ENCODE assay signal across 8 mouse cellular contexts in the genomic region with DNA sequence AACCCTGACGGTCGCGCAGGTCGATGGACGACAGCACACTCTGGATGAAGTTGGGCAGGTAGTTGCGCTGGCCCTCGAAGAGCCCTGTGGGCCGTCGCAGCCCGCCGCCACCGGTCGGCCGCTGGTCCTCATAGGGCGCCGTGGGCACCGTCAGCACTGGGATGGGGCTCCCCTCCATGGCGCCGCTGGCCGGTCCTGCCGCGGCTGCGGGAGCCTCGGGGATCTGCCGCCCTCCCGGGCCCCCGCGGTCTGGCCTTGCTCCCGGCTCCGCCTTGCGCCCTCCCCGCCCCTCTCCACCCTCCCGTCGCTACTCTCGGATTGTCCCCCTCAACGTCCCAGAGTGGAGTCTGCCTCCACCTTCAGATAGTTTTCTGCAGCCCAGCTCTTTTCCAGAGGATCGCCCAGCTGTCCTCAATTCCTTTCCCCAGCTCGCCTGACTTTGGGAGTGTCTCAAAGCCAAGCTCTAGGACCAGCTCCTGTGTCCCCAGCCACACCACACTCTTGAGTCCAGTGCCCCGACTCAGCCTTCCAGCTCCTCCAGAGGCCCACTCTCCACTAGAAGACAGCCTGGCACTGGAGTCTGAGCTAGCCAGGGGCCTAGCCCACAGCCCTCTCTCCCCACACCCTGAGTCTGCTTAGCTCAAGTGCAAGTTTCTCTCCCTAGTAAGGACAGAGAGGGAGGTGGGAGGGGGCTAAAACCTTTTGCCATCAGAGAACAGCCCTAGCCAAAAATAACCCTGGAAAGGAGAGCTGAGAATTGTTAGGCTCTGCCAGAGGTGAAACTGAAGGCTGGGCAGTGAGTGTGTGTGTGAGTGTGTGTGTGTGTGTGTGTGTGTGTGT. TPM values are rescaled to one million over a fixed set of nuclear protein-coding genes. Genes with fewer than 3 reads are reported as not detected.
A peak's percentile ranks its signal among the peaks of the same experiment; 100 is the strongest.
DNase-seq lines count a peak whose midpoint lies in the region; ATAC-seq and TF ChIP-seq lines count a peak whose summit lies in the region.

A gene (minus strand): TSS at position 244 of the 840 bp plus-strand sequence.

- peak within 1 kb of the TSS; percentile 32; the same call in 1 of the 2 replicates for H3K27ac ChIP-seq in layer of hippocampus, adult 2 months
- H3K27ac ChIP-seq in forebrain, embryonic 13.5 days, result no peak within 1 kb of the TSS
- no peak within 1 kb of the TSS for H3K27ac ChIP-seq in limb, embryonic 12.5 days

- peaks cover 10% of the 10 kb centered on the region for H3K4me1 ChIP-seq in forebrain, embryonic 13.5 days
- H3K4me1 ChIP-seq in limb, embryonic 12.5 days (replicated peaks), result peaks cover 11% of the 10 kb centered on the region

- no peak for DNase-seq in layer of hippocampus, adult 2 months (ENCODE audit: low spot score in 2 of 2)
- no peak for DNase-seq in layer of hippocampus, adult 9-10 months (ENCODE audit: low spot score)
- peak; percentile 31 for DNase-seq in heart, postnatal 25 days (ENCODE audit: low spot score)
- peak; percentile 50 for DNase-seq in neural tube, embryonic 10.5 days (ENCODE audit: extremely low spot score, low spot score)
- no peak for DNase-seq in cerebellum, adult 18-20 months

- peaks cover 29% of the 10 kb centered on the region for H3K27me3 ChIP-seq in forebrain, embryonic 13.5 days
- peaks cover 32% of the 10 kb centered on the region for H3K27me3 ChIP-seq in limb, embryonic 12.5 days

- no peaks in the 10 kb centered on the region for H3K36me3 ChIP-seq in forebrain, embryonic 13.5 days (ENCODE audit: poor library complexity, severe bottlenecking)
- no peaks in the 10 kb centered on the region for H3K36me3 ChIP-seq in limb, embryonic 12.5 days

- peak; percentile 30; the same call in 1 of the 2 replicates for ATAC-seq in forebrain, embryonic 13.5 days
- peak; percentile 68 for ATAC-seq in limb, embryonic 12.5 days (ENCODE audit: insufficient number of reproducible peaks, insufficient read depth, low FRiP score, low TSS enrichment, low read depth)
- no peak for ATAC-seq in erythroblast, adult 5-6 weeks (replicated peaks; ENCODE audit: low FRiP score, poor library complexity, severe bottlenecking)

- H3K4me3 ChIP-seq in layer of hippocampus, adult 2 months, result peak within 1 kb of the TSS; percentile 54
- peak within 1 kb of the TSS; percentile 39 for H3K4me3 ChIP-seq in forebrain, embryonic 13.5 days
- H3K4me3 ChIP-seq in limb, embryonic 12.5 days (replicated peaks), result peak within 1 kb of the TSS; percentile 50

- intact Hi-C loops in heart, postnatal 25 days (cut with DNase I), result loop anchor here (10.0 kb wide), 1 partner anchor 577 kb away; a partner anchor contains a TSS

- TF ChIP-seq CTCF in layer of hippocampus, adult 2 months (conservative IDR thresholded peaks at IDR 0.05), result peak; percentile 24

- H3K9ac ChIP-seq in forebrain, embryonic 13.5 days, result peak within 1 kb of the TSS; percentile 53; the same call in 1 of the 2 replicates
- peak within 1 kb of the TSS; percentile 54 for H3K9ac ChIP-seq in limb, embryonic 12.5 days (replicated peaks)

- WGBS in forebrain, embryonic 13.5 days, result 1% methylated on average over 37 of the region's 39 CpGs
- WGBS in limb, embryonic 12.5 days, result 2% methylated on average over 39 of the region's 39 CpGs

- no peaks in the 10 kb centered on the region for H3K9me3 ChIP-seq in forebrain, embryonic 13.5 days (replicated peaks)
- H3K9me3 ChIP-seq in limb, embryonic 12.5 days, result no peaks in the 10 kb centered on the region

- peak within 1 kb of the TSS; percentile 69 for H3K4me2 ChIP-seq in forebrain, embryonic 13.5 days
- peak within 1 kb of the TSS; percentile 77 for H3K4me2 ChIP-seq in limb, embryonic 12.5 days

RNA-seq across cellular contexts. Expression of the gene that starts here (rescaled TPM):
- total RNA-seq in layer of hippocampus, adult 2 months (2021), result 1 to 10 TPM; 4.4 TPM
- polyA plus RNA-seq in forebrain, embryonic 13.5 days (2015; fragmentation: Nextera tagmentation; extraction: Ambion mirVana), result 0.19 and 0.35 TPM in 2 replicates
- 10 to 100 TPM; 93.4 to 99.9 TPM for total RNA-seq in heart, postnatal 25 days (2021)
- polyA plus RNA-seq in limb, embryonic 12.5 days (2016; fragmentation: Nextera tagmentation; extraction: Ambion mirVana), result 2.4 and 2.6 TPM in 2 replicates
- 0.84 TPM in 1 of 2 replicates, not detected in the other for total RNA-seq in erythroblast, adult 5-6 weeks (2015; ENCODE audit: low replicate concordance)
- total RNA-seq in erythroblast, adult 5-6 weeks (2017; ENCODE audit: low replicate concordance), result not detected in 2 replicates

Comparison
In these comparisons a context has a peak if more than half of its experiments do, and no peak if none do; other contexts are left out.
1. RNA of the gene that starts here (total RNA-seq): 93.4 to 99.9 TPM in heart, postnatal 25 days; 4.4 TPM in layer of hippocampus, adult 2 months and 0.84 TPM in erythroblast, adult 5-6 weeks; every median in the first group is over 10 times any median in the second.
2. Peak in ATAC-seq, H3K4me3 ChIP-seq, H3K9ac ChIP-seq and H3K4me2 ChIP-seq in forebrain, embryonic 13.5 days; RNA of the gene not detected or under 1 TPM.
3. DNase-seq: peak in heart, postnatal 25 days (single experiment) and neural tube, embryonic 10.5 days (single experiment); none in layer of hippocampus, adult 2 months (0 of 2), layer of hippocampus, adult 9-10 months (single experiment) and cerebellum, adult 18-20 months (0 of 2).
4. Peak in every context shown above with its lines, with median percentiles within 50 percentile points of each other: H3K4me3 ChIP-seq.